Mouse (Mus musculus): Measurements from ENCODE around the gene Gabrr2.

Gene Gabrr2

DNA sequence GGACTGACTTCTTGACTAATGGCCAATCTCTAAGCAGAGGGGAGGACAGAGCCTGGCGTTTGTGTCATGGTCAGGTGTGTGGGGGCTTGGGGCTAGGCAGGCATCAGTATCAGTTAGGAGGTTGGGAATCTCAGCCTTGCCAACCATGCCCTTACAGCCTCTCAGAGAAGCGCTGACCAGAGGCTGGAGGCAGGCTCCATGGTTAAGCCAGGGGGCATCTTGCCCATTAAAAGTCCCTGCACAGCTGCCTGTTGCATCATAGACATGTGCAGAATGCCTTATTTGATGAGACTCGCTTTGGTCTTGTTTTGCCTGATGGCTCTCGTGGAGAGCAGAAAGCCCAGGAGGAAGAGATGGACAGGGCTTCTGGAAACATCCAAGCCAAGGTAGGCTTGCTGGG is at the start of gene Gabrr2:
Gene Gabrr2 (plus strand): TSS at position 19 of the 400 bp plus-strand sequence.
- DNase-seq (ENCODE audit: low spot score in 2 of 2), result no peak

GRCm38 (mm10) chr4:33018361-33018999 is 44.3 kb upstream of the Gabrr2 start:
- peak; percentile 71 to 78 for DNase-seq (ENCODE audit: low spot score in 2 of 2)

- DNase-seq (ENCODE audit: low spot score in 2 of 2), result no peak
These were observed 38.4 kb upstream of the Gabrr2 start for GRCm38 (mm10) chr4:33024420-33024819.

- DNase-seq (ENCODE audit: low spot score in 2 of 2), result no peak
These were observed 33.7 kb upstream of the Gabrr2 start for GRCm38 (mm10) chr4:33029104-33029503.

DNA sequence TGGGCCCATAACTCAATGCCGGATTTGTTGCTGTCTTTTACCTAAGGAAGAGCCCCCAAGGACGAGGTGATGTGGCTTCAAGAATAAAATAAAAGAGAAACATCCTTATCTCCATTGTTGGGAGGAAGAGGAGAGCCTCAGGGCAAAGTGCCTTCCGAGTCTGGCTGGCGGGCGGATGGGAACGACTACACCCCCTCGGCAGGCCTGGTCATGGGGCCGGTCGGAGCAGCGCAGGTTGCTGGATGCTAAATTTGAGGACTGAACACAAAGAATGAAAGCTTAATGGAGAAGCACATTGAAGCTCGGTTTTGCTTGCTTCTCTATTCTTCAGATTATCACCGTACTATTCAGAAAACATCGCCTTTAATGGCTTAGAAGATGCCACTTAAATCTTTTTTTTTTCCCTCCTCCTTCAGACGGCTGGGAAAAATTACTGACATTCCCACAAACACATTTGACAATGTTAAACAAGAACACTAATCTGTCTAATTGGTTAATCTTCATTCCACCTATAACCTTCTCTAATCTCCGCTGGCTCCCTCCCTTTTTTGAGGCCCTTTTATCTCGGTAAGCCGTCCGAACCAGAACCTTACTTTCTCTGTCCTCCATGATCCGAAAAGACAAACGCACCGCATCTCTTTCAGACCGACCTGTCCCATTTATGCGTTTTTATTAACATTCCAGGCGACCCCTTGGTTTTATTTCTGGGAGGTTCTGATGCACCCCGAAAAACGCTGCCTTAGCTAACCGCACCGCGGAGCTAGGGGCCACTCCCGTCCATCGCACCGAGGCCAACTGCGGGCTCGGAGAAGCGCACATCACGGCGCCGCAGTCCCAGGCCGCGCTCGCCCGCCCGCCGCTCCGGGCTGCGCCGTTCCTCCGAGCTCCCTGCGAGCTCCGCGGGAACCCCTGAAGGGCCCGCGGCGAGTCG is 32.3 kb upstream of the Gabrr2 start:
- DNase-seq (ENCODE audit: low spot score in 2 of 2), result peak in 1 of 2 experiments; percentile 5

- peak; percentile 85 to 88 for DNase-seq (ENCODE audit: low spot score in 2 of 2)
These were observed 31.4 kb upstream of the Gabrr2 start, which contains the start of gene Ube2j1 for GRCm38 (mm10) chr4:33031195-33031960. Ube2j1 (plus strand) TSS chr4:33031416.

DNA sequence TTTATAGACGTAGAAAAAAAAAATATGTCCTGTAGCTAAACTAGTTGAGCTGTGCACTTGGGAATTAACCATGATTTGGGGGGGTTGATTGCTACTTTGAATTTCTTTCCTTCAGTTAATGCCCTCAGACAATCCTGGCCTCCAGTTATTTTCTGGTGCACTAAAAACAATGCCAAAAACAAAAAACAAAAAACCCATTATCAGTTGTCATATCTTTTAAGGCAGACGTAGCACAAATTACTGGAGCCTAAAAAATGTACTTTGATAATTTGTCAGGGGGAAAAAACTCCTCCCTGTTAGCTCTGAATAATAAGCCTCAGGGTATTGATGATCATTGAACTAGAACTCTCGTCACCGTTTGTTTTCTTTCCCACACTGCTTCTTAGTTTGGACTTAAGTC is 30.8 kb upstream of the Gabrr2 start:
- DNase-seq (ENCODE audit: low spot score in 2 of 2), result no peak

DNA sequence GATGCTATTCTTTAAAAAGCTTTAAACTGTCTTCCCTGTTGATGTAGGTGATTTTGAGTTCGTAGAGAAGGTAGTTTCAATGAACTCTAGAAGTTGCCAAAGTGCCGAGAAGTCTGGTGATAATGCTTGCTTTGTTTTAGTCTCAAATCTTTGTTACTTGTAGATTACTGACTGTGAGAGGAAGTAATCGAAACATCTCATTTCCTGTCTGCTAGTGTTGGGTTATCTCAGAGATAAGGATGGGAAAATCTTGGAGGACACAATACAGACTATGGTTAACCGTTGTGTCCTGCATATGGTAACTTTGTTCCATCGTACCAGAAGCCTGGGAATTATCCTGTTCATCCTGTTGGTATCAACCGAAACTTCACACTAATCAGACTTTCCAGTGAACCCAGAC is 29.3 kb upstream of the Gabrr2 start:
- DNase-seq (ENCODE audit: low spot score in 2 of 2), result no peak

- no peak for DNase-seq (ENCODE audit: low spot score in 2 of 2)
These were observed 23.0 kb upstream of the Gabrr2 start for GRCm38 (mm10) chr4:33039826-33040225.

DNA sequence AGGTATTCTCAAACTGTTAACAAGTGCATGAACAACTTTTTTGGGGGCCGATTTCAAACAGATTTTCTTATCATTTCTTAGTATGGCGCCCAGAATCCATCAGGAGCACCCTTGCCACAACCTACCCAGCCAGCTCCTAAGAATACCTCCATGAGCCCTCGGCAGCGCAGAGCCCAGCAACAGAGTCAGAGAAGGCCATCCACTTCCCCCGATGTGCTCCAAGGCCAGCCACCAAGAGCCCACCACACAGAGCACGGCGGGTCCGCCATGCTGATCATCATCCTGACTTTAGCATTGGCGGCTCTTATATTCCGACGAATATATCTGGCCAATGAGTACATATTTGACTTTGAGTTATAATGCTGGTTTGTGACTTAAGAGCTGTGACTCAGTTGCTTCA is 13.2 kb upstream of the Gabrr2 start:
- DNase-seq (ENCODE audit: low spot score in 2 of 2), result no peak

- no peak for DNase-seq (ENCODE audit: low spot score in 2 of 2)
These were observed 10.7 kb upstream of the Gabrr2 start for GRCm38 (mm10) chr4:33052055-33052454.

DNA sequence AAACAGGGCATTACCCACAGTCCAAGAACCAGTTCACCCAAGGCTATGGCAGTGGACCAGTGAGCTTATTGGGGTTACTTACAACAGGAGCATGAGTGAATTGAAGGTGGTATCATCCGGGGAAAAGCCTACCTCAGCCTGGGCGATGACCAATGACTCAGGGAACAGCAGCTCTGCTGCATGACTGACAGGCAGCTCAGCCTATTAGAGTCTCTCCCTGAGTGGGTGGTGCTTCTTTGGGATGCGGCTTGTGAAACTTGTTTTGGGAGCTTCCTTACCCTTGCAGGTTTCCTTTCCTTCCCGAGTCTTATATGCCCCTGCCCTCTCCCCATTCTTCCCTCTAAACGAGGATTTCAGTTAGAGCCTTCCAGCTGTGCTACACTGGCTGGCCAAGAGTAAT is 10.1 kb upstream of the Gabrr2 start:
- no peak for DNase-seq (ENCODE audit: low spot score in 2 of 2)

- no peak for DNase-seq (ENCODE audit: low spot score in 2 of 2)
These were observed 8.4 kb upstream of the Gabrr2 start for GRCm38 (mm10) chr4:33054426-33054825.

GRCm38 (mm10) chr4:33056317-33056716 is 6.5 kb upstream of the Gabrr2 start:
- no peak for DNase-seq (ENCODE audit: low spot score in 2 of 2)

GRCm38 (mm10) chr4:33057890-33058687 is 4.7 kb upstream of the Gabrr2 start:
- no peak for DNase-seq (ENCODE audit: low spot score in 2 of 2)

- no peak for DNase-seq (ENCODE audit: low spot score in 2 of 2)
These were observed 1.6 kb upstream of the Gabrr2 start for GRCm38 (mm10) chr4:33061158-33061557.

- no peak for DNase-seq (ENCODE audit: low spot score in 2 of 2)
These were observed 2.2 kb downstream of the Gabrr2 start for GRCm38 (mm10) chr4:33064986-33065385.

DNA sequence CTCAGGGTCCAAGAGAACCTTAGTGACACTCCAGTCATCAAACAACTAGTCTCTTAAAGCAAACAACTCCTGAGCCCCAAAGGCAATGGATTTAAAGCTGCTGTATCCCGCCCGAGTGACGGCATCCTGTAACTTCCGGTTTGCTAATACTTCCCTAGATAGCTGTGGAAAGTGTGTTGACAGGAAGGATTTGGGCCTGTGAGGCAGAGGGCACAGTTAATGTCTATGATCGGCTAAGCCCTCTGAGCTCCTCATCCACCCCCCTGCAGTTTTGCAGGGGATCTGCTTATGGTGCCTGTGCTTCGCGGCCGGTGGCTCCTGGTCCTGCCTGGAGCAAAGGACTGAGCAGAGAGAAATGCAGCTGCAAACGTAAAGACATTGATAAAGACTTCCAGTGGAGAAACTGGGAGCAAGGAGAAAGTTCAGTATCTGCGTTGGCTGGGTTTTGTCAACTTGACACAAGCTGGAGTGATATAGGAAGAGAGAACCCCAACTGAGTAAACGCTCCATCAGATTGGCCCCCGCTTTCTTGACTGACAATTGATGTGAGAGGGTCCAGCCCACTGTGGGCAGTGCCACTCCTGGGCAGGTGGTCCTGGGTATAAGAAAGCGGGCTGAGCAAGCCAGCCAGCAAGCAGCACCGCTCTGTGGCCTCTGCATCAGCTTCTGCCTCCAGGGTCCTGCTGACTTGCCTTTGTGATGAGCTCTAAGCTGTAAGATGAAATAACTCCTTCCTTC is 3.6 kb downstream of the Gabrr2 start:
- DNase-seq (ENCODE audit: low spot score in 2 of 2), result no peak

DNA sequence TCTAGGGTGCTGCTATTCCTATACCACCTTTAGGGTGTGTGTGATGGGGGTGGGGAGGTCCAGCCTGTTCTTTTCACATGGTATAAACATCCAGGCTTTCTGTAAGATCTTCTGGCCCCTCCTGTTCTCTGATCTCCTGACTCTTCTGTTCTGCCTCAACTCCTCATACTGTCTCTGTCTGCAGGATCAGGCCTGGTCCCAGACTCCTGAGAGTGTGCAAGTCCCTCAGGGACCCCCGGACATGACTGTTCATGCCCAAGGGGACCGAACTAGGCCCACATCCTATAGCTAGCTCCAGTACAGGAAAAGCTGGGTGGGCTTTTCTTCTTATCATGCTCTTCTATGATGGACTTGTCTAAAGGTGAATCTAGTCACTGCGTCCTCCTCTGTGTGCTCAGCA is 4.5 kb downstream of the Gabrr2 start:
- DNase-seq (ENCODE audit: low spot score in 2 of 2), result no peak

GRCm38 (mm10) chr4:33067826-33068225 is 5.0 kb downstream of the Gabrr2 start:
- DNase-seq (ENCODE audit: low spot score in 2 of 2), result no peak

DNA sequence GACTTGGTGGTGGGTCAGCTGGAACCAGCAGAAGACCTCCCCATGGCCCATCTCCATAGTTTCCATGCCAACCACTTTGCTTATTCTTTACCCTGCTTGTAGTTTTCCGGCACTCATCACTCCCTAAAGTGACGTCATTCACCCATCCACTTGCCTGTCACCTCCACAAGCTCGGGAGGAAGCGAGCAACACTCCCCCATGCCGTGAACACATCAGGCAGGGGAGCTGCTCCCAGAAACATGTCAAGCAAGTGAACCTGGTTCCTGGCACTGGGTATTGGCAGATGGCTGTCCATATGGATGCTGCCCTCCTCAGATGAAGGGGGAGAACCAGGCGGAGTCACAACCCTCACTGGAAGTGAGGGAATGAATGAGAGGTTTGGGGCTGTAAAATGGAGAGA is 6.1 kb downstream of the Gabrr2 start:
- DNase-seq (ENCODE audit: low spot score in 2 of 2), result no peak

Data from spleen, postnatal 36 days (tissue).